Mouse (Mus musculus): ENCODE measurements around the gene Mrps21. TPM values are rescaled to one million over a fixed set of nuclear protein-coding genes. Genes with fewer than 3 reads are reported as not detected.

Mrps21 gene
- polyA plus RNA-seq, 1 experiment from 2014 or later: 333 TPM

GRCm38 (mm10) chr3:95842503-95843214, 28.7 kb downstream of the Mrps21 start:
- Histone ChIP-seq H3K27me3 (replicated peaks; ENCODE audit: control insufficient read depth, insufficient read depth, low read length) (no peaks in the 10 kb centered on the region), H3K9me3 (replicated peaks; ENCODE audit: control insufficient read depth, low read length) (no peaks in the 10 kb centered on the region), H3K36me3 (ENCODE audit: control insufficient read depth, insufficient read depth, low read length) (peaks cover 88% of the 10 kb centered on the region), H3K9ac (ENCODE audit: low read length) (no peak overlapping the region), H3K4me2 (ENCODE audit: low read length) (no peak overlapping the region), H3K4me1 (ENCODE audit: control insufficient read depth, insufficient read depth, low read length) (no peaks in the 10 kb centered on the region), H3K27ac (ENCODE audit: low read depth, low read length) (no peak overlapping the region), H3K4me3 (ENCODE audit: low read depth, low read length) (no peak overlapping the region)
- 89% methylated on average over 3 of the region's 3 CpGs for WGBS
- ATAC-seq (no peak), DNase-seq (ENCODE audit: low spot score) (no peak)

GRCm38 (mm10) chr3:95839250-95839649, 32.1 kb downstream of the Mrps21 start:
- DNase-seq (ENCODE audit: low spot score) (no peak), ATAC-seq (no peak)
- no peak overlapping the region for H3K4me3 ChIP-seq (ENCODE audit: low read depth, low read length)
- no peaks in the 10 kb centered on the region for H3K27me3 ChIP-seq (replicated peaks; ENCODE audit: control insufficient read depth, insufficient read depth, low read length)
- peaks cover 81% of the 10 kb centered on the region for H3K36me3 ChIP-seq (ENCODE audit: control insufficient read depth, insufficient read depth, low read length)
- H3K27ac ChIP-seq (ENCODE audit: low read depth, low read length): no peak overlapping the region
- no peaks in the 10 kb centered on the region for H3K9me3 ChIP-seq (replicated peaks; ENCODE audit: control insufficient read depth, low read length)
- WGBS: 97% methylated on average over 2 of the region's 2 CpGs
- H3K4me2 ChIP-seq (ENCODE audit: low read length): no peak overlapping the region
- no peaks in the 10 kb centered on the region for H3K4me1 ChIP-seq (ENCODE audit: control insufficient read depth, insufficient read depth, low read length)
- no peak overlapping the region for H3K9ac ChIP-seq (ENCODE audit: low read length)

DNA sequence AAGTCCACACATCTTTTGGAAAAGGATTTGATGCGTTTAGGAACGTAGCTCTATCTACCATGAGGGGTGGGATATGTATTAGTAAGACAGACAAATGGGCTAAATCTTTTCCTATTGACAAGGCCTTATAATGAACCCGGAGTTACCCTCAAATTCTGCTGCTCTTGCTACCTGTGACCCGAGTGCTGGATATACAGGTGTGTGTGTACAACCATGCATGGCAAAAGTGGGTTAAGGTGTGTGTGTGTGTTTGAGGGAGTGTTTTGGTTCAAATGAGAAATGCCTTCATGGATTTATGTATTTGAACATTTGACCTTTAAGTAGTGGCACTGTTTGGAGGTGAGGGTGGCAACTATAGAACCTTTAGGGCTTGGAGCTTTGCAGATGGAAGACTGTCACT, 42.3 kb downstream of the Mrps21 start:
- H3K27ac ChIP-seq (ENCODE audit: low read depth, low read length): no peak overlapping the region
- WGBS: 97% methylated on average over 4 of the region's 4 CpGs
- no peaks in the 10 kb centered on the region for H3K9me3 ChIP-seq (replicated peaks; ENCODE audit: control insufficient read depth, low read length)
- H3K27me3 ChIP-seq (replicated peaks; ENCODE audit: control insufficient read depth, insufficient read depth, low read length): no peaks in the 10 kb centered on the region
- H3K9ac ChIP-seq (ENCODE audit: low read length): no peak overlapping the region
- H3K4me1 ChIP-seq (ENCODE audit: control insufficient read depth, insufficient read depth, low read length): no peaks in the 10 kb centered on the region
- DNase-seq (ENCODE audit: low spot score) (no peak), ATAC-seq (no peak)
- no peak overlapping the region for H3K4me2 ChIP-seq (ENCODE audit: low read length)
- H3K4me3 ChIP-seq (ENCODE audit: low read depth, low read length): no peak overlapping the region
- H3K36me3 ChIP-seq (ENCODE audit: control insufficient read depth, insufficient read depth, low read length): peaks cover 49% of the 10 kb centered on the region

DNA sequence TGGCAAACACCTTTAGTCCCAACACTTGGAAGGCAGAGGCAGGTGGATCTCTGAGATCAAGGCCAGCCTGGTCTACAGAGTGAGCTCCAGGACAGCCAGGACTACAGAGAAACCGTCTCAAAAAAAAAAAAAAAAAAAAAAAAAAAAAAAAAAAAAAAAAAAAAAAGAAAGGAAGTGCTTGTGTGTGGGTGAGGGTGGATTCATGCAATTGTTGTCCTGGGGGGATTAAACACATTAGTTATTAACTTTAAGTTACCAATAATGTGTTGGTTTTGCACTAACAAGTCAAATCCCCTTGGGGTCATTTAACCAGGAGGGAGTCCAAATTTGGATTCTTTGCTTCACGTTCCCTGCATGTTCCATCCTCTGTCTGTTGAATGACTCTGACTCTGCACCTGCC, 45.0 kb downstream of the Mrps21 start:
- 76% methylated on average over 2 of the region's 2 CpGs for WGBS

GRCm38 (mm10) chr3:95820046-95821010, 51.0 kb downstream of the Mrps21 start:
- DNase-seq (ENCODE audit: low spot score): peak; percentile 10
- 42% methylated on average over 10 of the region's 10 CpGs for WGBS
- peak; percentile 0; the same call in 1 of the 2 replicates for ATAC-seq

More for the DNA sequence above, 45.0 kb downstream of the Mrps21 start:
- Histone ChIP-seq H3K4me1 (ENCODE audit: control insufficient read depth, insufficient read depth, low read length) (no peaks in the 10 kb centered on the region), H3K9me3 (replicated peaks; ENCODE audit: control insufficient read depth, low read length) (no peaks in the 10 kb centered on the region), H3K27me3 (replicated peaks; ENCODE audit: control insufficient read depth, insufficient read depth, low read length) (no peaks in the 10 kb centered on the region), H3K4me3 (ENCODE audit: low read depth, low read length) (no peak overlapping the region), H3K9ac (ENCODE audit: low read length) (no peak overlapping the region), H3K36me3 (ENCODE audit: control insufficient read depth, insufficient read depth, low read length) (peaks cover 23% of the 10 kb centered on the region), H3K4me2 (ENCODE audit: low read length) (no peak overlapping the region), H3K27ac (ENCODE audit: low read depth, low read length) (no peak overlapping the region)
- DNase-seq (ENCODE audit: low spot score): no peak
- ATAC-seq: no peak

GRCm38 (mm10) chr3:95819351-95819985, 51.9 kb downstream of the Mrps21 start:
- Histone ChIP-seq H3K9ac (ENCODE audit: low read length) (peak overlapping the region; percentile 74), H3K27me3 (replicated peaks; ENCODE audit: control insufficient read depth, insufficient read depth, low read length) (no peaks in the 10 kb centered on the region), H3K9me3 (replicated peaks; ENCODE audit: control insufficient read depth, low read length) (no peaks in the 10 kb centered on the region), H3K4me2 (ENCODE audit: low read length) (peak overlapping the region; percentile 63), H3K27ac (ENCODE audit: low read depth, low read length) (peak overlapping the region; percentile 100), H3K4me3 (ENCODE audit: low read depth, low read length) (peak overlapping the region; percentile 76), H3K36me3 (ENCODE audit: control insufficient read depth, insufficient read depth, low read length) (no peaks in the 10 kb centered on the region), H3K4me1 (ENCODE audit: control insufficient read depth, insufficient read depth, low read length) (peaks cover 6% of the 10 kb centered on the region; the same call in 1 of the 2 replicates)
- DNase-seq (ENCODE audit: low spot score): peak; percentile 100
- under 1% methylated on average over 49 of the region's 49 CpGs for WGBS
- ATAC-seq: peak; percentile 98

More at GRCm38 (mm10) chr3:95820046-95821010, 51.0 kb downstream of the Mrps21 start:
- peak overlapping the region; percentile 74 for H3K9ac ChIP-seq (ENCODE audit: low read length)
- peak overlapping the region; percentile 76 for H3K4me3 ChIP-seq (ENCODE audit: low read depth, low read length)
- H3K9me3 ChIP-seq (replicated peaks; ENCODE audit: control insufficient read depth, low read length): no peaks in the 10 kb centered on the region
- peaks cover 5% of the 10 kb centered on the region; the same call in 1 of the 2 replicates for H3K4me1 ChIP-seq (ENCODE audit: control insufficient read depth, insufficient read depth, low read length)
- H3K4me2 ChIP-seq (ENCODE audit: low read length): peak overlapping the region; percentile 63
- peak overlapping the region; percentile 99 for H3K27ac ChIP-seq (ENCODE audit: low read depth, low read length)
- H3K27me3 ChIP-seq (replicated peaks; ENCODE audit: control insufficient read depth, insufficient read depth, low read length): no peaks in the 10 kb centered on the region
- H3K36me3 ChIP-seq (ENCODE audit: control insufficient read depth, insufficient read depth, low read length): no peaks in the 10 kb centered on the region

DNA sequence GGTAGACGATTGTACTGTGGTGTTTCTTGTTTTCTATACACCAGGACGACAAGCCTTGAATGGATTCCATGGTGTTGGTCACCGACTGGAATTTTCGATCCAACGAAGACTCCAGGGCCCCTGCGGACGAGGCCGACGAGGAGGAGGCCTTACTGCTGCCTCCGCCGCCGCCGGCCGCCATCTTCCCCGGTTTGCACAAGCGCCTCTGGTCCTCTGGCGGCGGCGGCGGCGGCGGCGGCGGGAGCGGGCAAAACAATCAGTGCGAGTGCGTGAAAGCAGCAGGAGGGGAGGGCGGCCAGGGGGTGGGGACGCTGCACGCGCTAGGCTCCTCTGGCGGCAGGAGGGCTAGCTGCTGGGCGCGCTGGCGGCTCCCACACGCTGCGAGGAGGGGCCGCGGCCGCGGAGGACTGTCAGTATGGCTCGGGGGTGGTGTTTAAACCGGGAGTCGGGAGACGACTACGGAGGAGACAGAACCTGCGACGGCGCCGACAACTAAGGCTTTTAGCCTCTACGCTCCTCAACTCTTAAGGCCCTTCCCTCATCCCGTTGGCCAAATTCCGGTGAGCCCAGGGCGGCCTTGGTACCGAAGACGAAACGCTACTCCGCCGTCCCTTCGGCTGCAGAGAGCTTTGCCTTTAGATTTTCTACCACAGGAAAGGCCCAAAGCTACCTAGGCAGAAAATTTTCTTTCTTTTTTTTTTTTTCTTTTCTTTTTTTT, 52.6 kb downstream of the Mrps21 start, which contains the start of gene Rprd2:
Gene Rprd2, minus strand, starts transcription at position 293 of the 718 bp plus-strand sequence.
- no peaks in the 10 kb centered on the region for H3K9me3 ChIP-seq (replicated peaks; ENCODE audit: control insufficient read depth, low read length)
- peak within 1 kb of the TSS; percentile 97 for H3K9ac ChIP-seq (ENCODE audit: low read length)
- peak within 1 kb of the TSS; percentile 100 for H3K27ac ChIP-seq (ENCODE audit: low read depth, low read length)
- no peaks in the 10 kb centered on the region for H3K27me3 ChIP-seq (replicated peaks; ENCODE audit: control insufficient read depth, insufficient read depth, low read length)
- under 1% methylated on average over 57 of the region's 60 CpGs for WGBS
- peak within 1 kb of the TSS; percentile 76 for H3K4me3 ChIP-seq (ENCODE audit: low read depth, low read length)
- H3K4me1 ChIP-seq (ENCODE audit: control insufficient read depth, insufficient read depth, low read length): peaks cover 6% of the 10 kb centered on the region; the same call in 1 of the 2 replicates
- H3K4me2 ChIP-seq (ENCODE audit: low read length): peak within 1 kb of the TSS; percentile 66
- peak; percentile 80 for DNase-seq (ENCODE audit: low spot score)
- H3K36me3 ChIP-seq (ENCODE audit: control insufficient read depth, insufficient read depth, low read length): no peaks in the 10 kb centered on the region
- peak; percentile 52 for ATAC-seq

- no peaks in the 10 kb centered on the region for H3K9me3 ChIP-seq (replicated peaks; ENCODE audit: control insufficient read depth, low read length)
- DNase-seq (ENCODE audit: low spot score) (peak; percentile 39), ATAC-seq (0 out of 2 replicates have a peak, but pooled peaks have one; percentile 0)
- peak overlapping the region; percentile 66 for H3K4me2 ChIP-seq (ENCODE audit: low read length)
- peak overlapping the region; percentile 97 for H3K9ac ChIP-seq (ENCODE audit: low read length)
- peak overlapping the region; percentile 100 for H3K27ac ChIP-seq (ENCODE audit: low read depth, low read length)
- H3K27me3 ChIP-seq (replicated peaks; ENCODE audit: control insufficient read depth, insufficient read depth, low read length): no peaks in the 10 kb centered on the region
- peak overlapping the region; percentile 76 for H3K4me3 ChIP-seq (ENCODE audit: low read depth, low read length)
- under 1% methylated on average over 21 of the region's 21 CpGs for WGBS
- no peaks in the 10 kb centered on the region for H3K36me3 ChIP-seq (ENCODE audit: control insufficient read depth, insufficient read depth, low read length)
- H3K4me1 ChIP-seq (ENCODE audit: control insufficient read depth, insufficient read depth, low read length): peaks cover 6% of the 10 kb centered on the region; the same call in 1 of the 2 replicates
Observed at GRCm38 (mm10) chr3:95818026-95818511, 53.2 kb downstream of the Mrps21 start.

Measured in forebrain, embryonic 14.5 days (tissue).